Mouse (Mus musculus) lung, embryonic 14.5 days (tissue): ENCODE measurements around the gene Smarcal1. TPM values are rescaled to one million over a fixed set of nuclear protein-coding genes. Genes with fewer than 3 reads are reported as not detected.
A peak's percentile ranks its signal among the peaks of the same experiment; 100 is the strongest.

Experiments
- ATAC-seq: fragments of 200-750 bp; cut with Nextera tagmentation; 2 replicates; pipeline ENCODE4 v1.8.0; 2017; ENCODE audit warnings: mild to moderate bottlenecking, moderate TSS enrichment, moderate library complexity; ENCODE audit not compliant: insufficient read depth
- DNase-seq: peaks from one replicate; pipeline ENCODE4 v3.0.0-alpha.2; 2015
- H3K27ac ChIP-seq: fragments of 300-500 bp; sonication (generic); 2 replicates; pipeline ENCODE4 v1.5.1; 2014; ENCODE audit warnings: low read depth, mild to moderate bottlenecking, moderate library complexity
- H3K27me3 ChIP-seq: fragments of 300-500 bp; sonication (generic); 2 replicates; pipeline ENCODE4 v1.6.1; 2014; ENCODE audit warnings: low read length, control low read depth; ENCODE audit not compliant: insufficient read depth
- H3K36me3 ChIP-seq: fragments of 300-500 bp; sonication (generic); 2 replicates; pipeline ENCODE4 v1.6.1; 2014; ENCODE audit warnings: control low read depth; ENCODE audit not compliant: insufficient read depth
- H3K4me1 ChIP-seq: fragments of 300-500 bp; sonication (generic); 2 replicates; pipeline ENCODE4 v1.6.1; 2014; ENCODE audit warnings: antibody characterized with exemption, control low read depth; ENCODE audit not compliant: insufficient read depth
- H3K4me2 ChIP-seq: fragments of 300-500 bp; sonication (generic); 2 replicates; pipeline ENCODE4 v1.6.1; 2014; ENCODE audit warnings: mild to moderate bottlenecking
- H3K4me3 ChIP-seq: fragments of 300-500 bp; sonication (generic); 2 replicates; pipeline ENCODE4 v1.5.1; 2014; ENCODE audit warnings: low read depth, low read length
- H3K9ac ChIP-seq: fragments of 300-500 bp; sonication (generic); 2 replicates; pipeline ENCODE4 v1.6.1; 2014
- H3K9me3 ChIP-seq: fragments of 300-500 bp; sonication (generic); 2 replicates; pipeline ENCODE4 v1.6.1; 2016; ENCODE audit warnings: low read depth, low read length, control low read depth
- CTCF ChIP-seq: IDR thresholded peaks from 2 replicates; pipeline ENCODE4 v1.5.1; 2016; ENCODE audit warnings: antibody characterized with exemption, low read depth
- WGBS: fragments of 180-500 bp; shearing (Covaris S2); extraction: QIAGEN DNeasy Blood & Tissue Kit; methylation state at CpG from one replicate; pipeline ENCODE4 v1.1.7; 2014; 5-methylcytosine and 5-hydroxymethylcytosine counted together
- polyA plus RNA-seq: library from polyadenylated mRNA; unstranded; fragments of >200 nt; fragmentation: Nextera tagmentation; extraction: Ambion mirVana; gene quantifications from 2 replicates; pipeline ENCODE4 v1.2.1, GENCODE M21; 2014

The Smarcal1 gene
- polyA plus RNA-seq, 1 experiment from 2014 or later, result 26.7 TPM

- 80% methylated on average over 2 of the region's 2 CpGs for WGBS
- ATAC-seq, result no peak
Measured at GRCm38 (mm10) chr1:72588763-72589162, 5.7 kb downstream of the Smarcal1 start.

GRCm38 (mm10) chr1:72590636-72591035, 7.6 kb downstream of the Smarcal1 start:
- Histone ChIP-seq H3K9me3 (no peaks in the 10 kb centered on the region), H3K9ac (no peak overlapping the region), H3K4me2 (no peak overlapping the region), H3K4me1 (no peaks in the 10 kb centered on the region), H3K27ac (no peak overlapping the region), H3K4me3 (no peak overlapping the region), H3K36me3 (peaks cover 80% of the 10 kb centered on the region), H3K27me3 (no peaks in the 10 kb centered on the region)
- no peak for TF ChIP-seq CTCF
- no peak for DNase-seq
- WGBS, result 88% methylated on average over 4 of the region's 4 CpGs
- ATAC-seq, result no peak

More at GRCm38 (mm10) chr1:72588763-72589162, 5.7 kb downstream of the Smarcal1 start:
- H3K9me3 ChIP-seq, result no peaks in the 10 kb centered on the region
- TF ChIP-seq CTCF, result no peak
- H3K27me3 ChIP-seq, result no peaks in the 10 kb centered on the region
- H3K9ac ChIP-seq, result no peak overlapping the region
- H3K27ac ChIP-seq, result no peak overlapping the region
- no peak overlapping the region for H3K4me3 ChIP-seq
- no peak overlapping the region for H3K4me2 ChIP-seq
- H3K4me1 ChIP-seq, result no peaks in the 10 kb centered on the region; the same call in 1 of the 2 replicates
- DNase-seq, result no peak
- peaks cover 66% of the 10 kb centered on the region for H3K36me3 ChIP-seq

- no peak overlapping the region for H3K9ac ChIP-seq
- peaks cover 78% of the 10 kb centered on the region for H3K36me3 ChIP-seq
- whole genome bisulfite sequencing, result 79% methylated on average over 3 of the region's 3 CpGs
- no peaks in the 10 kb centered on the region for H3K9me3 ChIP-seq
- no peak for DNase-seq
- no peaks in the 10 kb centered on the region for H3K27me3 ChIP-seq
- H3K4me3 ChIP-seq, result no peak overlapping the region
- no peak overlapping the region for H3K27ac ChIP-seq
- no peak for ATAC-seq
- no peak overlapping the region for H3K4me2 ChIP-seq
- H3K4me1 ChIP-seq, result no peaks in the 10 kb centered on the region
- no peak for TF ChIP-seq CTCF
Measured at GRCm38 (mm10) chr1:72592350-72592749, 9.3 kb downstream of the Smarcal1 start.

- Histone ChIP-seq H3K9ac (no peak overlapping the region), H3K36me3 (peaks cover 74% of the 10 kb centered on the region), H3K27ac (no peak overlapping the region), H3K27me3 (no peaks in the 10 kb centered on the region), H3K4me2 (no peak overlapping the region), H3K9me3 (no peaks in the 10 kb centered on the region), H3K4me3 (no peak overlapping the region), H3K4me1 (peaks cover under 1% of the 10 kb centered on the region; the same call in 1 of the 2 replicates)
- 71% methylated on average over 20 of the region's 20 CpGs for WGBS
- ATAC-seq, result peak; percentile 28; the same call in 1 of the 2 replicates
- peak; percentile 20 for DNase-seq
- TF ChIP-seq CTCF, result no peak
Measured at GRCm38 (mm10) chr1:72593340-72593951, 10.4 kb downstream of the Smarcal1 start.

GRCm38 (mm10) chr1:72595686-72596085, 12.6 kb downstream of the Smarcal1 start:
- 91% methylated on average over 12 of the region's 12 CpGs for WGBS
- no peak for ATAC-seq
- H3K36me3 ChIP-seq, result peaks cover 68% of the 10 kb centered on the region

GRCm38 (mm10) chr1:72596231-72596630, 13.2 kb downstream of the Smarcal1 start:
- peaks cover 68% of the 10 kb centered on the region for H3K36me3 ChIP-seq
- no peaks in the 10 kb centered on the region for H3K27me3 ChIP-seq
- DNase-seq (no peak), ATAC-seq (no peak)
- WGBS, result 81% methylated on average over 5 of the region's 5 CpGs
- no peaks in the 10 kb centered on the region for H3K9me3 ChIP-seq
- H3K4me3 ChIP-seq, result no peak overlapping the region
- no peak for TF ChIP-seq CTCF
- H3K9ac ChIP-seq, result no peak overlapping the region
- H3K27ac ChIP-seq, result no peak overlapping the region
- H3K4me2 ChIP-seq, result no peak overlapping the region
- H3K4me1 ChIP-seq, result peaks cover 17% of the 10 kb centered on the region

More at GRCm38 (mm10) chr1:72595686-72596085, 12.6 kb downstream of the Smarcal1 start:
- H3K27me3 ChIP-seq, result no peaks in the 10 kb centered on the region
- no peak for DNase-seq
- no peak for TF ChIP-seq CTCF
- H3K4me2 ChIP-seq, result no peak overlapping the region
- no peak overlapping the region for H3K4me3 ChIP-seq
- H3K27ac ChIP-seq, result no peak overlapping the region
- H3K9ac ChIP-seq, result no peak overlapping the region
- no peaks in the 10 kb centered on the region for H3K9me3 ChIP-seq
- peaks cover 17% of the 10 kb centered on the region for H3K4me1 ChIP-seq

- H3K9me3 ChIP-seq, result no peaks in the 10 kb centered on the region
- no peak for TF ChIP-seq CTCF
- peaks cover 63% of the 10 kb centered on the region for H3K36me3 ChIP-seq
- 32% methylated on average over 21 of the region's 21 CpGs for WGBS
- H3K4me1 ChIP-seq, result peaks cover 17% of the 10 kb centered on the region
- peak; percentile 79 for ATAC-seq
- H3K9ac ChIP-seq, result no peak overlapping the region
- peak overlapping the region; percentile 72 for H3K27ac ChIP-seq
- H3K27me3 ChIP-seq, result no peaks in the 10 kb centered on the region
- peak; percentile 86 for DNase-seq
- no peak overlapping the region for H3K4me3 ChIP-seq
- H3K4me2 ChIP-seq, result peak overlapping the region; percentile 27; the same call in 1 of the 2 replicates
Measured at GRCm38 (mm10) chr1:72599146-72600101, 16.4 kb downstream of the Smarcal1 start.
